Mouse (Mus musculus) thymus, postnatal 10 days (tissue): ENCODE results near the gene Prim2.
A peak's percentile ranks its signal among the peaks of the same experiment; 100 is the strongest.

Source experiments
- DNase-seq, 2 experiments: peaks; one replicate each; pipeline ENCODE4 v3.0.0; 2021; ENCODE audit warnings: low spot score in 2 of 2

Gene Prim2

GRCm38 (mm10) chr1:33551350-33551749 is 118.2 kb downstream of the Prim2 start:
- DNase-seq: no peak

GRCm38 (mm10) chr1:33541708-33542107 is 127.9 kb downstream of the Prim2 start:
- no peak for DNase-seq

- DNase-seq: no peak
These were observed 131.6 kb downstream of the Prim2 start for GRCm38 (mm10) chr1:33537948-33538347.

GRCm38 (mm10) chr1:33536272-33537004 is 133.2 kb downstream of the Prim2 start:
- DNase-seq: no peak

GRCm38 (mm10) chr1:33535140-33535686 is 134.4 kb downstream of the Prim2 start:
- no peak for DNase-seq

- DNase-seq: no peak
These were observed 137.7 kb downstream of the Prim2 start for GRCm38 (mm10) chr1:33531860-33532259.

GRCm38 (mm10) chr1:33531097-33531856 is 138.3 kb downstream of the Prim2 start:
- no peak for DNase-seq

- no peak for DNase-seq
These were observed 139.1 kb downstream of the Prim2 start for GRCm38 (mm10) chr1:33530491-33530890.

- DNase-seq: no peak
These were observed 139.9 kb downstream of the Prim2 start for GRCm38 (mm10) chr1:33529543-33530232.

- no peak for DNase-seq
These were observed 142.2 kb downstream of the Prim2 start for GRCm38 (mm10) chr1:33527352-33527863.

- DNase-seq: no peak
These were observed 146.4 kb downstream of the Prim2 start for GRCm38 (mm10) chr1:33523223-33523622.

GRCm38 (mm10) chr1:33515124-33515523 is 154.5 kb downstream of the Prim2 start:
- DNase-seq: no peak

- DNase-seq: no peak
These were observed 158.3 kb downstream of the Prim2 start for GRCm38 (mm10) chr1:33511310-33511709.

GRCm38 (mm10) chr1:33504371-33504770 is 165.2 kb downstream of the Prim2 start:
- no peak for DNase-seq

GRCm38 (mm10) chr1:33502890-33503289 is 166.7 kb downstream of the Prim2 start:
- DNase-seq: no peak

- no peak for DNase-seq
These were observed 167.3 kb downstream of the Prim2 start for GRCm38 (mm10) chr1:33502298-33502697.

GRCm38 (mm10) chr1:33500111-33500510 is 169.5 kb downstream of the Prim2 start:
- DNase-seq: no peak

- DNase-seq: peak in 1 of 2 experiments; percentile 11
These were observed 170.0 kb downstream of the Prim2 start for GRCm38 (mm10) chr1:33499603-33500002.

GRCm38 (mm10) chr1:33496128-33496527 is 173.5 kb downstream of the Prim2 start:
- DNase-seq: no peak

GRCm38 (mm10) chr1:33495586-33495985 is 174.0 kb downstream of the Prim2 start:
- DNase-seq: no peak

- DNase-seq: no peak
These were observed 174.4 kb downstream of the Prim2 start for GRCm38 (mm10) chr1:33495203-33495553.
